Mouse (Mus musculus) heart, postnatal 0 days (tissue): Measurements from ENCODE around the gene Tenm3. TPM values are rescaled to one million over a fixed set of nuclear protein-coding genes. Genes with fewer than 3 reads are reported as not detected.

Experiments
- ATAC-seq: fragments of 200-750 bp; cut with Nextera tagmentation; 2 replicates; pipeline ENCODE4 v1.8.0; 2017; ENCODE audit warnings: low read depth, moderate number of reproducible peaks, moderate library complexity; ENCODE audit not compliant: insufficient read depth
- DNase-seq: peaks from one replicate; pipeline ENCODE4 v3.0.0-alpha.2; 2016; ENCODE audit warnings: low spot score
- H3K27ac ChIP-seq: fragments of 300-500 bp; sonication (generic); 2 replicates; pipeline ENCODE4 v1.5.1; 2014; ENCODE audit warnings: low read depth, mild to moderate bottlenecking
- H3K27me3 ChIP-seq: fragments of 300-500 bp; sonication (generic); 2 replicates; pipeline ENCODE4 v1.6.1; 2014; ENCODE audit warnings: low read length, mixed read lengths; ENCODE audit not compliant: control insufficient read depth, insufficient read depth
- H3K36me3 ChIP-seq: fragments of 300-500 bp; sonication (generic); replicated peaks from 2 replicates; pipeline ENCODE4 v1.6.1; 2014; ENCODE audit warnings: low read length, mixed read lengths; ENCODE audit not compliant: control insufficient read depth, insufficient read depth
- H3K4me1 ChIP-seq: fragments of 300-500 bp; sonication (generic); 2 replicates; pipeline ENCODE4 v1.6.1; 2014; ENCODE audit warnings: antibody characterized with exemption; ENCODE audit not compliant: control insufficient read depth, insufficient read depth
- H3K4me2 ChIP-seq: fragments of 300-500 bp; sonication (generic); 2 replicates; pipeline ENCODE4 v1.6.1; 2014; ENCODE audit warnings: low read depth, mild to moderate bottlenecking, low read length, moderate library complexity
- H3K4me3 ChIP-seq: fragments of 300-500 bp; sonication (generic); 2 replicates; pipeline ENCODE4 v1.5.1; 2014; ENCODE audit warnings: low read depth, low read length
- H3K9ac ChIP-seq: fragments of 300-500 bp; sonication (generic); replicated peaks from 2 replicates; pipeline ENCODE4 v1.6.1; 2014; ENCODE audit warnings: low read depth, low read length, mixed read lengths
- H3K9me3 ChIP-seq: fragments of 300-500 bp; sonication (generic); replicated peaks from 2 replicates; pipeline ENCODE4 v1.6.1; 2016; ENCODE audit warnings: low read length; ENCODE audit not compliant: control insufficient read depth
- CTCF ChIP-seq: IDR thresholded peaks from 2 replicates; pipeline ENCODE4 v1.5.1; 2016; ENCODE audit warnings: antibody characterized with exemption, control low read depth, low read depth
- EP300 ChIP-seq: IDR thresholded peaks from 2 replicates; pipeline ENCODE4 v1.6.1; 2016; ENCODE audit warnings: antibody characterized with exemption, low read depth
- WGBS: fragments of 180-500 bp; shearing (Covaris S2); extraction: QIAGEN DNeasy Blood & Tissue Kit; methylation state at CpG from one replicate; pipeline ENCODE4 v1.1.7; 2014; 5-methylcytosine and 5-hydroxymethylcytosine counted together
- polyA plus RNA-seq: library from polyadenylated mRNA; unstranded; fragments of >200 nt; fragmentation: Nextera tagmentation; extraction: Ambion mirVana; gene quantifications from 2 replicates; pipeline ENCODE4 v1.2.1, GENCODE M21; 2015
- total RNA-seq: library from RNA; depleted of rRNA; stranded (reverse); fragments of >200 nt; gene quantifications from 2 replicates; pipeline ENCODE4 v1.2.3, GENCODE M21; 2014; ENCODE audit warnings: low replicate concordance

The Tenm3 gene
- total and polyA plus RNA-seq, 2 experiments from 2014 or later: 1.6 to 17.2 TPM

GRCm38 (mm10) chr8:48315605-48316004 lies 528.1 kb downstream of the Tenm3 start:
- H3K36me3 ChIP-seq: no peaks in the 10 kb centered on the region
- H3K4me3 ChIP-seq: no peak overlapping the region
- no peak for ATAC-seq
- H3K4me1 ChIP-seq: no peaks in the 10 kb centered on the region
- no peak overlapping the region for H3K4me2 ChIP-seq
- no peaks in the 10 kb centered on the region for H3K9me3 ChIP-seq
- DNase-seq: no peak
- H3K9ac ChIP-seq: no peak overlapping the region
- TF ChIP-seq CTCF (no peak), EP300 (no peak)
- WGBS: 80% methylated on average over 8 of the region's 8 CpGs
- no peak overlapping the region for H3K27ac ChIP-seq
- no peaks in the 10 kb centered on the region for H3K27me3 ChIP-seq

GRCm38 (mm10) chr8:48313985-48314368 lies 529.8 kb downstream of the Tenm3 start:
- DNase-seq (no peak), ATAC-seq (no peak)
- Histone ChIP-seq H3K4me3 (no peak overlapping the region), H3K9me3 (no peaks in the 10 kb centered on the region), H3K36me3 (no peaks in the 10 kb centered on the region), H3K27ac (no peak overlapping the region), H3K4me1 (no peaks in the 10 kb centered on the region), H3K4me2 (no peak overlapping the region), H3K9ac (no peak overlapping the region), H3K27me3 (no peaks in the 10 kb centered on the region)
- TF ChIP-seq EP300 (no peak), CTCF (no peak)
- WGBS: 85% methylated on average over 5 of the region's 5 CpGs

- Histone ChIP-seq H3K27me3 (no peaks in the 10 kb centered on the region), H3K9ac (no peak overlapping the region), H3K9me3 (no peaks in the 10 kb centered on the region), H3K36me3 (no peaks in the 10 kb centered on the region), H3K4me2 (no peak overlapping the region), H3K27ac (no peak overlapping the region), H3K4me1 (no peaks in the 10 kb centered on the region), H3K4me3 (no peak overlapping the region)
- ATAC-seq: no peak
- DNase-seq: no peak
- WGBS: 80% methylated on average over 11 of the region's 11 CpGs
- TF ChIP-seq CTCF: no peak
- TF ChIP-seq EP300: no peak
Observed at GRCm38 (mm10) chr8:48313210-48313984, 530.4 kb downstream of the Tenm3 start.

- Histone ChIP-seq H3K4me1 (no peaks in the 10 kb centered on the region), H3K27me3 (no peaks in the 10 kb centered on the region), H3K27ac (no peak overlapping the region), H3K4me3 (no peak overlapping the region), H3K9ac (no peak overlapping the region), H3K4me2 (no peak overlapping the region), H3K36me3 (no peaks in the 10 kb centered on the region), H3K9me3 (no peaks in the 10 kb centered on the region)
- DNase-seq: no peak
- TF ChIP-seq CTCF (no peak), EP300 (no peak)
- ATAC-seq: no peak
- 36% methylated on average over 3 of the region's 3 CpGs for WGBS
Observed at GRCm38 (mm10) chr8:48311706-48312105, 532.0 kb downstream of the Tenm3 start.

- Histone ChIP-seq H3K27me3 (no peaks in the 10 kb centered on the region), H3K4me3 (no peak overlapping the region), H3K9ac (no peak overlapping the region), H3K4me2 (no peak overlapping the region), H3K36me3 (no peaks in the 10 kb centered on the region), H3K27ac (no peak overlapping the region), H3K9me3 (no peaks in the 10 kb centered on the region), H3K4me1 (no peaks in the 10 kb centered on the region)
- ATAC-seq (no peak), DNase-seq (no peak)
- TF ChIP-seq CTCF: no peak
- no peak for TF ChIP-seq EP300
- WGBS: 65% methylated on average over 10 of the region's 10 CpGs
Observed at GRCm38 (mm10) chr8:48310240-48310849, 533.4 kb downstream of the Tenm3 start.
